Mouse (Mus musculus): ENCODE measurements at regions not wholly inside any gene's neighbourhood (a gene's known extent, or its start where the extent isn't known, plus 50 kb on each side); places are given as distances from the start of the nearest gene placed in this dataset.

DNA sequence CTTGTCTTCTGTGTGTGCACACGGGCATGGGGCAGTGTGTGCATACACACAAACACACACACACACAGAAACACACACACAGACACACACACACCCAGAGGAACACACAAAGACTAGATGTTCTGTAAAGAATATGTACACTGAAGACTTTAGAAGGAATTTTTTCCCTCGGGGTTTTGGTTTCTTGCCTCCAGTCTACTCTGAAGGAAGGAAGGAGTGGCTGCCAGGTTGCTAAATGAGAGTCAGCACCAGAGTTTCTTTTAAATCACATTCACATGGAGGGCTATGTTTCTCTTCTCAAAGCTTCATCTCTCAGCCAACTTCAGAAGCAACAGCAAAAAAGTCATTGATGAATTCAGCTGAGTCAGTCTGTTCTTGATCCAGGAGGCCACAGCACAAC is 61.8 kb upstream of the Irf2bp2 start:
- TF ChIP-seq CTCF (IDR thresholded peaks at IDR 0.05) (no peak), EP300 (IDR thresholded peaks at IDR 0.05) (no peak)
